Mouse (Mus musculus) G1E (cell line): ENCODE results near the gene Coro2a.

Experiments
- CTCF ChIP-seq: IDR thresholded peaks from 2 replicates; pipeline ENCODE4 v1.5.1; 2012; ENCODE audit warnings: low read depth, low read length, inconsistent platforms, mixed read lengths
- POLR2AphosphoS5 ChIP-seq: IDR thresholded peaks from 2 replicates; pipeline ENCODE4 v1.6.1; 2012; ENCODE audit warnings: low read depth, low read length, inconsistent platforms; ENCODE audit not compliant: insufficient replicate concordance

DNA sequence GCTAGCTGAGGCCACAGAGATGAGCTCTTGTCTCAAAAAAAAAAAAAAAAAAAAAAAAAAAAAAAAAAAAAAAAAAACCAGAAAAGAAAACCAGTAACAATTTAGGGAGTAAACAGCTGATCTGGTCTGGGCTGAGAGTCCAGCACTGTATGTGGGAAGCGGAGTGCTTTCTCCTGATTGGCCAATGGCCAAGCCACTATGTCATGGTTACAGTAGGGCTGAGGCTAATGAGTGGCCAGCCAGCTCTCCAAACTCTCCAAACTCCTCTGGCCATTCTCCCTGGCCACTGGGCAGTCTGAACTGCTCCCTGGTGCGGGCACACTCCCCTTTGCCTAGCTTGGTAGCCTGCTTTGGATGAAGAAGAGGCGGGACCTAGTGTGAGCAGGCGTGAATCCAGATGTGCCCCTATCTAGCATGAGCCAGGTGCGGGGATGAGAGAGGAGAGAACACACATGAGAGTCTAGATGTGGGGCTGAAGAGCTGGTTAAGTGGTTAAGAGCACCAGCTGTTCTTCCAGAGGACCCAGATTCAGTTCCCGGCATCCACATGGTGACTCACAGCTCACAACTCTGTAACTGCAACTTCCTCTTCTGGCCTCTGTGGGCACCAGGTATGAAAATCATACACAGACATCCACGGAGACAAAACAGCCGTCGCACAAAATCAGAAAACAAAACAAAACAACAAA is 10.0 kb downstream of the Coro2a start:
- TF ChIP-seq POLR2AphosphoS5 (no peak), CTCF (no peak)
